Mouse (Mus musculus): Measurements from ENCODE around the gene Pdk4. TPM values are rescaled to one million over a fixed set of nuclear protein-coding genes. Genes with fewer than 3 reads are reported as not detected.

Gene Pdk4
- total RNA-seq (2015; ENCODE audit: low replicate concordance), result 0.84 TPM in 1 of 2 replicates, not detected in the other
- not detected in 2 replicates for total RNA-seq (2017; ENCODE audit: low replicate concordance)

DNA sequence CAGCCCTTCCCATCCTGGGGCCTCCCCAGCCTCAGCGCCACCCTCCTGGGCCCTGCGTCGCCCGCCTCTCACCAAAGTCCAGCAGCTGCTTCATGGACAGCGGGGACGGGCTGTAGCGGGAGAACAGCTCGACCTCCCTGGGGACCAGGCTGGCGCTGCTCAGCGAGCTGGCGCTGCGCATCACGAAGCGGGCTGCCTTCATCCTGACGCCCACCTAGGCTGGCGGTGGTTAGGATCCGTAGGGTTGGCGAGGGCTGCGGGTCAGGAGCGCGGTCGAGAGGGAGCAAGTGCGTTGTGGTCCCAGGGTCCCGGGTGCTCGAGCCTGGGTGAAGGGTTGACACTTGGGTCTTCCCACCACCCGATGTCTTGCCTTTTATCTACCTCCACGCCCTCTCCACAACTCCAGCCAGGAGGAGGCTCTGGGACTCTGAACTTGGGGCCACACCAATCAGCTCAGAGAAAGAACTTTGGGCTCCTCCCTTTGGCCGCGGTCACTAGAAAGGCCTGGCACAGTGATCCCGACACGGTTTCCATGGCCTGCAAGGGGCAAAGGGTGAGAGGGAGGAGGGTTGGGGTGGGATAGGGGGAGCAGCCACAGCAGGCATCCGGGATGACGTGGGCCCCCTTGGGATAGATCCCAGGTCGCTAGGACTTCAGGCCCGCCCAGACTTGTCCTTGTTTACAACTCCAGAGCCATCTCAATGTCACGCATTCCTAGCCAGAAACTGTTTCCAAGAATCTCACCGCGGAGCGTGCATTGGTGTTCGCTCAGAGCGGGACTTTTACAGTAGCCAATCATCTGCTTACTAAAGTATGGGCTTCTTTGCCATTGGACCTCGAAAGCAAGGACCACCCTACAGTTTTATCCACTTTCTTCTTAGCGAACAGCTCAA is at the start of gene Pdk4:
Gene Pdk4 (minus strand): TSS at position 349 of the 893 bp plus-strand sequence.
- no peak for ATAC-seq (replicated peaks; ENCODE audit: low FRiP score, poor library complexity, severe bottlenecking)

GRCm38 (mm10) chr6:5537855-5538365 is 41.8 kb upstream of the Pdk4 start:
- ATAC-seq (replicated peaks; ENCODE audit: low FRiP score, poor library complexity, severe bottlenecking), result no peak

- ATAC-seq (replicated peaks; ENCODE audit: low FRiP score, poor library complexity, severe bottlenecking), result no peak
These were observed 39.6 kb upstream of the Pdk4 start for GRCm38 (mm10) chr6:5535754-5536153.

GRCm38 (mm10) chr6:5517091-5517490 is 21.0 kb upstream of the Pdk4 start:
- ATAC-seq (replicated peaks; ENCODE audit: low FRiP score, poor library complexity, severe bottlenecking), result no peak

DNA sequence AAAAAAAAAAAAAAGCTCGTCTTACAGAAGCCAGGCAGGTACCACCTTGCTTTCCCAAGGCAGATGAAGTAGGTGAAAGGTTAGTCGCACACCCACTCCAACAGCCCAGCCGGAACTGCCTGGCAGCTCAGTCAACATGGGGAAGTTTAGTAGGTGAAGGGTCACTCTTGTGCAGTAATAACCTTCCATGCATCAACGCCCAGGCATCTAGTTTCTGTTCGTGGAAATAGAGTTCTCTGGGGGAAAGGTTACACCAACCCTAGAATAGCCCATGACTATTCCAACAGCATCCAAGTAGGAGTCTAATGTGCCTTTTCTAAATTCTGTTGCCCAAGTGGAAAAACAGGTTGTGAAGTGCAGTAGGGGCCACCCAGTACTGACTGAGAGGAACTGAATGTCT is 13.6 kb upstream of the Pdk4 start:
- no peak for ATAC-seq (replicated peaks; ENCODE audit: low FRiP score, poor library complexity, severe bottlenecking)

DNA sequence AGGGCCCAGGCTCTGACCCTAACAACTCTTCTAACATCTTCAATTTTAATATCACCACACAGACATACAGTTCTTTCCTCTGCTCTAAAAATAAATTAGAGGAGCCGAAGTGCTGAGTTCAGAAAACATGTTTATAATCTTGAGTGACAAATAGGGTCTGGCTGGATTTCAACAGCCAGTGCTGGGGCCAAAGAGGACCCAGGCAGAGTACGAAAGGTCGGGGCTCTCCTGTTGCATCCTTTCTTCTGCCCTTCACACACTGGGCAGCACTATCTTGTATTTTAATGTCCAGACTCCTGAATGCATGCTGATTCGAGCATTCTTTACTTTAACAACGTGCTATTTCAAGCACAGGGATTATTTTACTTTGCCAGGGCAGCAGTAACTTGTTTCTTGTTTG is 13.2 kb upstream of the Pdk4 start:
- no peak for ATAC-seq (replicated peaks; ENCODE audit: low FRiP score, poor library complexity, severe bottlenecking)

GRCm38 (mm10) chr6:5507821-5508220 is 11.7 kb upstream of the Pdk4 start:
- no peak for ATAC-seq (replicated peaks; ENCODE audit: low FRiP score, poor library complexity, severe bottlenecking)

GRCm38 (mm10) chr6:5506271-5506670 is 10.2 kb upstream of the Pdk4 start:
- no peak for ATAC-seq (replicated peaks; ENCODE audit: low FRiP score, poor library complexity, severe bottlenecking)

- no peak for ATAC-seq (replicated peaks; ENCODE audit: low FRiP score, poor library complexity, severe bottlenecking)
These were observed 6.7 kb upstream of the Pdk4 start for GRCm38 (mm10) chr6:5502810-5503209.

DNA sequence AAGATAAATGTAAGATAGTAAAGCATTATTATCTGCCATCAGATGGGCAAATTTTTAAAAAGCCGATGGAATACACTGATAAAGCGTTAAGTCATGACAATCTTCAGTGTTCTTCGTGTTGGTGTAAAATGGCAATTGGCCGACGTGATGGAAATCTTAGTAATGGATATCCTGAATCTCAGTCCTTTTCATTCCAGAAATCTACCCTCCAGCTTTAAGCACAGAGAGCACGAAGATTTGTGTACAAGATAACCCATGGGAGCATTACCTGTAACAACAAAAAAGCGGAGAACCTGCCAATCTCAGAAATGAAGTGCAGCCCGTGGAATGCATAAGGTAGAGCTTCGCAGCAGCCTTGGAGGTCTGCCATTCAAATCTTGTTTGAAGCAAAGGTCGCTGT is 5.4 kb upstream of the Pdk4 start:
- ATAC-seq (replicated peaks; ENCODE audit: low FRiP score, poor library complexity, severe bottlenecking), result no peak

DNA sequence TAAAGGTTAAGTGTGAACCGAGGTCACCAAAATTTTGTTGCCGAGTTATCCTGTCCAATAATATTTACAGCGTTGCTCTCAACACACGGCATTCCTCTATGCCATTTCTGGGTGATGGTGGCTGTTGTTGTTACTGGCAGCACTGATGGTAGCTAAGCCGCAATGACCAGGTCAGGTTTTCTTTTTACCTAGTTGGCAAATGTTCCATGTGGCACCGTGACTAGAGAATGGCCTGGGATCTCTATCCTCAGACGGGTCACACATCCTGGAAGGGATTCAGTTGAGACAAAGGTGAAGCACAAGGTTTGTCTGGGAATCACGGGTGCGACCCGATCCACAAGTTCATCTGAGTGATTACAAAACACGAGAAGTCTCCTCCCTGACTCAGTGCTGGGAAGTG is 2.6 kb upstream of the Pdk4 start:
- ATAC-seq (replicated peaks; ENCODE audit: low FRiP score, poor library complexity, severe bottlenecking), result no peak

GRCm38 (mm10) chr6:5496854-5497235 is 736 bp upstream of the Pdk4 start:
- no peak for ATAC-seq (replicated peaks; ENCODE audit: low FRiP score, poor library complexity, severe bottlenecking)

DNA sequence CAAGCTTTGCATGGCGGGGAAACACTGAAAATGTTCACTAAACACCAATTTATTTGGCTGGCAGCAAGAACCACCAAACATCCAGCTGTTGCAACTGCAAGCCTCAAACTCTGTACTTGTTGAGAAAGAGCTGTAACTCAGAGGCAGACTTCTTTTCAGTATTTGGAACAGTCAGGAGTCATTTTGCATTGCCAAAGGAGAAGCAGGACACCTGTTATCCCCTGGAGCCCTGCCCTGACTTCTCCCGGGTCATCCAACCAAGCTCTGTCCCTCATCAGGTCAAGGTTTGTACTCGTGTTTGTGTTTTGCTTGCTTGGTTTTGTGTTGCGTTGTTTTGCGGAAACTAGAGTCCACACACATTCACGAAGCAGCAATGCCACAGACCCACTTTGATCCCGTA is 11.1 kb downstream of the Pdk4 start:
- no peak for ATAC-seq (replicated peaks; ENCODE audit: low FRiP score, poor library complexity, severe bottlenecking)

GRCm38 (mm10) chr6:5482270-5482783 is 13.8 kb downstream of the Pdk4 start:
- ATAC-seq (replicated peaks; ENCODE audit: low FRiP score, poor library complexity, severe bottlenecking), result no peak

- no peak for ATAC-seq (replicated peaks; ENCODE audit: low FRiP score, poor library complexity, severe bottlenecking)
These were observed 15.0 kb downstream of the Pdk4 start for GRCm38 (mm10) chr6:5481066-5481465.

GRCm38 (mm10) chr6:5474021-5474420 is 22.1 kb downstream of the Pdk4 start:
- no peak for ATAC-seq (replicated peaks; ENCODE audit: low FRiP score, poor library complexity, severe bottlenecking)

GRCm38 (mm10) chr6:5472692-5473091 is 23.4 kb downstream of the Pdk4 start:
- ATAC-seq (replicated peaks; ENCODE audit: low FRiP score, poor library complexity, severe bottlenecking), result no peak

DNA sequence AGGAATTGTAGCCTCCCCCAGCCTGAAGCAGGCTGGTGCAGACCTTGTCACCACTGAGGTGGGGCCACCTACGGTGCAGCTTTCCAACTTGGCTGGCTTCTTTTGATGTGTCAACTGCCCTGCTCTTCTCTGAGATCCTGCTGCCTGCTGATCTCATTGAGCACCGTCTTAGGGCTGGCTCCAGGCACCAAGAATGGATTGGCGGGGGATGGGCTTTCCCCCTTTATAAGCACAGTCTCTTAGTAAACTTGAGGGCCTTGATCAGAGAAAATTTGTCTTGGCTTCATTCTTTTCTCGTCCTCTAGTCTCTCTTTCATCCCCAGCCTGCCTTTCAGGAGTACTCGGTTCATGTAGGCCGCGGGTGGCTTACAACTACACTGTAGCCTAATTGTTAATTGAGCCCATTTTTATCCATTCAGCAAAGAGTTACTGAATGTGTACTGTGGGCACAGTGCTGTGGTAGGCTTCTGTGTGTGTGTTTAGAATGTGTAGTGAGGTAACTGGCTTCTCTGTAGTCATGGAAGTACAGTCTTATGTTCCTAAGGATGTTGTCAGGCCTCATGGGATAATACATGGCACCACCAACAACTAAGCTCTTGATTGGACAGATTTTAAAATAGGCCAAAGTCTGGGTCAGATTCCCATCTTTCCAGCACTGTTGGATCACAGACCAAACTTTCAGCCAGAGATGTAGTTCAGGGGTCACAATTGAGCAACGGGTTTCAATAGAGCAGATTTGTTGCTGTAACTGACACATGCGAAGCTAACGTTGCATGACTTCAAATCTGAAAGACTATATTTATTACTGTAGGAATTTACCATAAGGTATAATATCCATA is 25.4 kb downstream of the Pdk4 start:
- ATAC-seq (replicated peaks; ENCODE audit: low FRiP score, poor library complexity, severe bottlenecking), result no peak

GRCm38 (mm10) chr6:5455836-5456235 is 40.3 kb downstream of the Pdk4 start:
- no peak for ATAC-seq (replicated peaks; ENCODE audit: low FRiP score, poor library complexity, severe bottlenecking)

- no peak for ATAC-seq (replicated peaks; ENCODE audit: low FRiP score, poor library complexity, severe bottlenecking)
These were observed 46.2 kb downstream of the Pdk4 start for GRCm38 (mm10) chr6:5449878-5450277.

Data from erythroid progenitor cell, adult 5-6 weeks (primary cell).